Mouse (Mus musculus): ENCODE results near the gene Topaz1. TPM values are rescaled to one million over a fixed set of nuclear protein-coding genes. Genes with fewer than 3 reads are reported as not detected.

The Topaz1 gene
- polyA plus RNA-seq, 1 experiment from 2014 or later: 0.16 TPM

- DNase-seq (ENCODE audit: low spot score): peak; percentile 97
- Histone ChIP-seq H3K27me3 (replicated peaks; ENCODE audit: insufficient read depth, low read length) (no peaks in the 10 kb centered on the region), H3K9ac (replicated peaks; ENCODE audit: low read depth) (peak within 1 kb of the TSS; percentile 69), H3K4me3 (ENCODE audit: low read depth, low read length) (peak within 1 kb of the TSS; percentile 52), H3K4me1 (ENCODE audit: insufficient read depth, low read depth, low read length) (no peaks in the 10 kb centered on the region; the same call in 1 of the 2 replicates), H3K36me3 (ENCODE audit: insufficient read depth, low read length) (no peaks in the 10 kb centered on the region), H3K4me2 (replicated peaks; ENCODE audit: low read depth, low read length) (peak within 1 kb of the TSS; percentile 75), H3K27ac (ENCODE audit: low read length) (peak within 1 kb of the TSS; percentile 94), H3K9me3 (ENCODE audit: low read length) (no peaks in the 10 kb centered on the region)
- no peak for TF ChIP-seq CTCF (IDR thresholded peaks at IDR 0.05)
- TF ChIP-seq EP300 (IDR thresholded peaks at IDR 0.05): no peak
- ATAC-seq: peak; percentile 98
- WGBS: 6% methylated on average over 42 of the region's 42 CpGs
These were observed 58.1 kb downstream of the Topaz1 start, which contains the start of gene Tcaim for GRCm38 (mm10) chr9:122805053-122805844. TSS of gene Tcaim (plus strand) at chr9:122805539.

GRCm38 (mm10) chr9:122805845-122806341 lies 58.7 kb downstream of the Topaz1 start:
- no peaks in the 10 kb centered on the region for H3K36me3 ChIP-seq (ENCODE audit: insufficient read depth, low read length)
- peak overlapping the region; percentile 75 for H3K4me2 ChIP-seq (replicated peaks; ENCODE audit: low read depth, low read length)
- peak; percentile 75 for ATAC-seq
- no peaks in the 10 kb centered on the region for H3K27me3 ChIP-seq (replicated peaks; ENCODE audit: insufficient read depth, low read length)
- no peaks in the 10 kb centered on the region for H3K9me3 ChIP-seq (ENCODE audit: low read length)
- peak overlapping the region; percentile 69 for H3K9ac ChIP-seq (replicated peaks; ENCODE audit: low read depth)
- peak; percentile 91 for DNase-seq (ENCODE audit: low spot score)
- H3K27ac ChIP-seq (ENCODE audit: low read length): peak overlapping the region; percentile 94
- 8% methylated on average over 10 of the region's 10 CpGs for WGBS
- TF ChIP-seq EP300 (IDR thresholded peaks at IDR 0.05) (peak; percentile 81), CTCF (IDR thresholded peaks at IDR 0.05) (no peak)
- H3K4me1 ChIP-seq (ENCODE audit: insufficient read depth, low read depth, low read length): no peaks in the 10 kb centered on the region; the same call in 1 of the 2 replicates
- H3K4me3 ChIP-seq (ENCODE audit: low read depth, low read length): peak overlapping the region; percentile 52

GRCm38 (mm10) chr9:122807186-122807585 lies 60.0 kb downstream of the Topaz1 start:
- 95% methylated on average over 2 of the region's 2 CpGs for WGBS

GRCm38 (mm10) chr9:122810212-122810611 lies 63.1 kb downstream of the Topaz1 start:
- Histone ChIP-seq H3K4me2 (replicated peaks; ENCODE audit: low read depth, low read length) (no peak overlapping the region), H3K36me3 (ENCODE audit: insufficient read depth, low read length) (0 out of 2 replicates have a peak, but pooled peaks cover 4% of the 10 kb centered on the region), H3K9ac (replicated peaks; ENCODE audit: low read depth) (no peak overlapping the region), H3K9me3 (ENCODE audit: low read length) (no peaks in the 10 kb centered on the region), H3K4me1 (ENCODE audit: insufficient read depth, low read depth, low read length) (no peaks in the 10 kb centered on the region; the same call in 1 of the 2 replicates), H3K4me3 (ENCODE audit: low read depth, low read length) (no peak overlapping the region), H3K27me3 (replicated peaks; ENCODE audit: insufficient read depth, low read length) (no peaks in the 10 kb centered on the region), H3K27ac (ENCODE audit: low read length) (no peak overlapping the region)
- DNase-seq (ENCODE audit: low spot score): no peak
- 75% methylated on average over 3 of the region's 3 CpGs for WGBS
- TF ChIP-seq EP300 (IDR thresholded peaks at IDR 0.05) (no peak), CTCF (IDR thresholded peaks at IDR 0.05) (no peak)
- ATAC-seq: no peak

More at GRCm38 (mm10) chr9:122807186-122807585, 60.0 kb downstream of the Topaz1 start:
- Histone ChIP-seq H3K9me3 (ENCODE audit: low read length) (no peaks in the 10 kb centered on the region), H3K27me3 (replicated peaks; ENCODE audit: insufficient read depth, low read length) (no peaks in the 10 kb centered on the region), H3K36me3 (ENCODE audit: insufficient read depth, low read length) (no peaks in the 10 kb centered on the region), H3K4me3 (ENCODE audit: low read depth, low read length) (no peak overlapping the region), H3K27ac (ENCODE audit: low read length) (no peak overlapping the region), H3K9ac (replicated peaks; ENCODE audit: low read depth) (no peak overlapping the region), H3K4me1 (ENCODE audit: insufficient read depth, low read depth, low read length) (no peaks in the 10 kb centered on the region; the same call in 1 of the 2 replicates), H3K4me2 (replicated peaks; ENCODE audit: low read depth, low read length) (no peak overlapping the region)
- TF ChIP-seq EP300 (IDR thresholded peaks at IDR 0.05) (no peak), CTCF (IDR thresholded peaks at IDR 0.05) (no peak)
- DNase-seq (ENCODE audit: low spot score): no peak
- ATAC-seq: no peak

- TF ChIP-seq CTCF (IDR thresholded peaks at IDR 0.05): no peak
- TF ChIP-seq EP300 (IDR thresholded peaks at IDR 0.05): no peak
- no peaks in the 10 kb centered on the region for H3K27me3 ChIP-seq (replicated peaks; ENCODE audit: insufficient read depth, low read length)
- H3K9me3 ChIP-seq (ENCODE audit: low read length): no peaks in the 10 kb centered on the region
- ATAC-seq: no peak
- DNase-seq (ENCODE audit: low spot score): no peak
- H3K4me3 ChIP-seq (ENCODE audit: low read depth, low read length): no peak overlapping the region
- H3K36me3 ChIP-seq (ENCODE audit: insufficient read depth, low read length): 0 out of 2 replicates have a peak, but pooled peaks cover 6% of the 10 kb centered on the region
- H3K4me2 ChIP-seq (replicated peaks; ENCODE audit: low read depth, low read length): no peak overlapping the region
- WGBS: 86% methylated on average over 5 of the region's 5 CpGs
- H3K4me1 ChIP-seq (ENCODE audit: insufficient read depth, low read depth, low read length): no peaks in the 10 kb centered on the region; the same call in 1 of the 2 replicates
- H3K27ac ChIP-seq (ENCODE audit: low read length): no peak overlapping the region
- no peak overlapping the region for H3K9ac ChIP-seq (replicated peaks; ENCODE audit: low read depth)
These were observed 65.2 kb downstream of the Topaz1 start for GRCm38 (mm10) chr9:122812386-122812785.

- WGBS: 88% methylated on average over 2 of the region's 2 CpGs
These were observed 67.6 kb downstream of the Topaz1 start for GRCm38 (mm10) chr9:122814775-122815174.

More at GRCm38 (mm10) chr9:122814775-122815174, 67.6 kb downstream of the Topaz1 start:
- Histone ChIP-seq H3K9me3 (ENCODE audit: low read length) (no peaks in the 10 kb centered on the region), H3K27ac (ENCODE audit: low read length) (no peak overlapping the region), H3K4me1 (ENCODE audit: insufficient read depth, low read depth, low read length) (no peaks in the 10 kb centered on the region), H3K27me3 (replicated peaks; ENCODE audit: insufficient read depth, low read length) (no peaks in the 10 kb centered on the region), H3K9ac (replicated peaks; ENCODE audit: low read depth) (no peak overlapping the region), H3K36me3 (ENCODE audit: insufficient read depth, low read length) (0 out of 2 replicates have a peak, but pooled peaks cover 13% of the 10 kb centered on the region), H3K4me3 (ENCODE audit: low read depth, low read length) (no peak overlapping the region), H3K4me2 (replicated peaks; ENCODE audit: low read depth, low read length) (no peak overlapping the region)
- DNase-seq (ENCODE audit: low spot score) (no peak), ATAC-seq (no peak)
- TF ChIP-seq CTCF (IDR thresholded peaks at IDR 0.05) (no peak), EP300 (IDR thresholded peaks at IDR 0.05) (no peak)

Measured in lung, postnatal 0 days (tissue).